Mouse (Mus musculus) erythroblast, embryonic 14.5 days (primary cell): ENCODE results near the gene Rab10. TPM values are rescaled to one million over a fixed set of nuclear protein-coding genes. Genes with fewer than 3 reads are reported as not detected.
A peak's percentile ranks its signal among the peaks of the same experiment; 100 is the strongest.

ENCODE experiments used
- H3K27me3 ChIP-seq: 2 replicates; pipeline ENCODE4 v1.6.1; 2012; ENCODE audit warnings: inconsistent platforms; ENCODE audit not compliant: control insufficient read depth
- H3K36me3 ChIP-seq: 2 replicates; pipeline ENCODE4 v1.6.1; 2012; ENCODE audit warnings: mild to moderate bottlenecking, inconsistent platforms; ENCODE audit not compliant: control insufficient read depth
- H3K4me1 ChIP-seq: 2 replicates; pipeline ENCODE4 v1.6.1; 2012; ENCODE audit warnings: inconsistent platforms; ENCODE audit not compliant: control insufficient read depth
- H3K4me3 ChIP-seq: replicated peaks from 2 replicates; pipeline ENCODE3; 2012; ENCODE audit warnings: moderate library complexity, mild to moderate bottlenecking, inconsistent platforms
- H3K9me3 ChIP-seq: 2 replicates; pipeline ENCODE4 v1.6.1; 2012; ENCODE audit warnings: low read length, inconsistent platforms, mixed read lengths; ENCODE audit not compliant: control insufficient read depth
- GATA1 ChIP-seq: IDR thresholded peaks from 2 replicates; pipeline ENCODE4 v1.6.1; 2012; ENCODE audit warnings: low read length, inconsistent platforms, mixed read lengths
- TAL1 ChIP-seq: IDR thresholded peaks from 3 replicates; pipeline ENCODE4 v1.6.1; 2012; ENCODE audit warnings: low read length, inconsistent platforms, mixed read lengths
- polyA plus RNA-seq: library from polyadenylated mRNA; stranded (reverse); fragments of >175 nt; gene quantifications from 2 replicates; pipeline ENCODE4 v1.2.3, GENCODE M21; 2012

Rab10 gene
- polyA plus RNA-seq, 1 experiment = 8.6 TPM

- peaks cover 27% of the 10 kb centered on the region for H3K4me1 ChIP-seq
- no peak for TF ChIP-seq GATA1
- no peak for TF ChIP-seq TAL1
- no peaks in the 10 kb centered on the region for H3K9me3 ChIP-seq
- peaks cover 96% of the 10 kb centered on the region for H3K36me3 ChIP-seq
- no peaks in the 10 kb centered on the region for H3K27me3 ChIP-seq
- no peak overlapping the region for H3K4me3 ChIP-seq
Observed at GRCm38 (mm10) chr12:3255966-3256365, 53.8 kb downstream of the Rab10 start.

GRCm38 (mm10) chr12:3255435-3255834 is 54.3 kb downstream of the Rab10 start:
- H3K27me3 ChIP-seq = no peaks in the 10 kb centered on the region
- peaks cover 27% of the 10 kb centered on the region for H3K4me1 ChIP-seq
- H3K9me3 ChIP-seq = no peaks in the 10 kb centered on the region
- H3K36me3 ChIP-seq = peaks cover 96% of the 10 kb centered on the region
- TF ChIP-seq TAL1 = no peak
- no peak for TF ChIP-seq GATA1
- H3K4me3 ChIP-seq = no peak overlapping the region

- H3K4me1 ChIP-seq = peaks cover 24% of the 10 kb centered on the region
- H3K9me3 ChIP-seq = no peaks in the 10 kb centered on the region
- H3K4me3 ChIP-seq = no peak overlapping the region
- no peaks in the 10 kb centered on the region for H3K27me3 ChIP-seq
- H3K36me3 ChIP-seq = peaks cover 96% of the 10 kb centered on the region
- no peak for TF ChIP-seq GATA1
- TF ChIP-seq TAL1 = no peak
Observed at GRCm38 (mm10) chr12:3253591-3253990, 56.2 kb downstream of the Rab10 start.

GRCm38 (mm10) chr12:3246091-3246490 is 63.7 kb downstream of the Rab10 start:
- peaks cover 77% of the 10 kb centered on the region for H3K36me3 ChIP-seq

GRCm38 (mm10) chr12:3239544-3239943 is 70.2 kb downstream of the Rab10 start:
- Histone ChIP-seq H3K27me3 (no peaks in the 10 kb centered on the region; the same call in 1 of the 2 replicates), H3K4me3 (no peak overlapping the region), H3K4me1 (peaks cover 30% of the 10 kb centered on the region)

More at GRCm38 (mm10) chr12:3246091-3246490, 63.7 kb downstream of the Rab10 start:
- no peaks in the 10 kb centered on the region for H3K27me3 ChIP-seq
- no peaks in the 10 kb centered on the region for H3K4me1 ChIP-seq
- no peak overlapping the region for H3K4me3 ChIP-seq
- TF ChIP-seq TAL1 (no peak), GATA1 (no peak)
- no peaks in the 10 kb centered on the region for H3K9me3 ChIP-seq

GRCm38 (mm10) chr12:3238361-3239051 is 71.3 kb downstream of the Rab10 start:
- Histone ChIP-seq H3K27me3 (no peaks in the 10 kb centered on the region; the same call in 1 of the 2 replicates), H3K9me3 (peaks cover 48% of the 10 kb centered on the region), H3K4me1 (peaks cover 31% of the 10 kb centered on the region), H3K4me3 (no peak overlapping the region), H3K36me3 (peaks cover 55% of the 10 kb centered on the region)
- TF ChIP-seq TAL1 = no peak
- no peak for TF ChIP-seq GATA1

More at GRCm38 (mm10) chr12:3239544-3239943, 70.2 kb downstream of the Rab10 start:
- TF ChIP-seq TAL1 (no peak), GATA1 (no peak)
- peaks cover 48% of the 10 kb centered on the region for H3K9me3 ChIP-seq
- peaks cover 61% of the 10 kb centered on the region for H3K36me3 ChIP-seq

GRCm38 (mm10) chr12:3237799-3238198 is 72.0 kb downstream of the Rab10 start:
- peaks cover 31% of the 10 kb centered on the region for H3K4me1 ChIP-seq
- no peak overlapping the region for H3K4me3 ChIP-seq
- peaks cover 55% of the 10 kb centered on the region for H3K36me3 ChIP-seq
- H3K9me3 ChIP-seq = peaks cover 48% of the 10 kb centered on the region
- TF ChIP-seq GATA1 = no peak
- no peak for TF ChIP-seq TAL1
- no peaks in the 10 kb centered on the region; the same call in 1 of the 2 replicates for H3K27me3 ChIP-seq

- Histone ChIP-seq H3K27me3 (no peaks in the 10 kb centered on the region; the same call in 1 of the 2 replicates), H3K36me3 (peaks cover 53% of the 10 kb centered on the region), H3K4me3 (peak overlapping the region; percentile 72), H3K9me3 (peaks cover 48% of the 10 kb centered on the region), H3K4me1 (peaks cover 31% of the 10 kb centered on the region)
- TF ChIP-seq TAL1 (no peak), GATA1 (no peak)
Observed at GRCm38 (mm10) chr12:3236831-3237681, 72.7 kb downstream of the Rab10 start.

GRCm38 (mm10) chr12:3236163-3236641 is 73.6 kb downstream of the Rab10 start:
- Histone ChIP-seq H3K4me1 (peaks cover 31% of the 10 kb centered on the region), H3K36me3 (peaks cover 48% of the 10 kb centered on the region), H3K4me3 (peak overlapping the region; percentile 72), H3K27me3 (no peaks in the 10 kb centered on the region; the same call in 1 of the 2 replicates), H3K9me3 (peaks cover 48% of the 10 kb centered on the region)
- TF ChIP-seq GATA1 (no peak), TAL1 (no peak)
